ENCODE assay signal across 8 mouse cellular contexts in genomic region chr11:68852932-68853409, GRCm38 (mm10). TPM values are rescaled to one million over a fixed set of nuclear protein-coding genes. Genes with fewer than 3 reads are reported as not detected.
DNase-seq lines count a peak whose midpoint lies in the region; ATAC-seq and TF ChIP-seq lines count a peak whose summit lies in the region.

No protein-coding gene starts in this region.

- peak; percentile 99 for DNase-seq in ES-CJ7 (ENCODE audit: low read depth, low spot score)
- peak; percentile 100 for DNase-seq in cerebellum, adult 11 months
- peak; percentile 100 for DNase-seq in heart, postnatal 36 days
- peak; percentile 100 for DNase-seq in layer of hippocampus, adult 2 months (ENCODE audit: low spot score in 2 of 2)
- DNase-seq in lung, embryonic 14.5 days = peak; percentile 100
- peak; percentile 100 for DNase-seq in thymus, adult 2 months

- peak overlapping the region; percentile 70 for H3K4me2 ChIP-seq in forebrain, embryonic 15.5 days (replicated peaks)
- H3K4me2 ChIP-seq in lung, embryonic 14.5 days = peak overlapping the region; percentile 84

- ATAC-seq in forebrain, embryonic 15.5 days (replicated peaks) = peak; percentile 99
- ATAC-seq in lung, embryonic 14.5 days (ENCODE audit: insufficient read depth) = peak; percentile 100

- no peaks in the 10 kb centered on the region for H3K9me3 ChIP-seq in forebrain, embryonic 15.5 days
- H3K9me3 ChIP-seq in lung, embryonic 14.5 days (ENCODE audit: low read depth, low read length) = no peaks in the 10 kb centered on the region

- H3K9ac ChIP-seq in forebrain, embryonic 15.5 days (replicated peaks) = peak overlapping the region; percentile 91
- H3K9ac ChIP-seq in lung, embryonic 14.5 days = peak overlapping the region; percentile 96

- H3K27ac ChIP-seq in forebrain, embryonic 15.5 days (replicated peaks) = peak overlapping the region; percentile 94
- peak overlapping the region; percentile 98 for H3K27ac ChIP-seq in layer of hippocampus, adult 2 months
- peak overlapping the region; percentile 99 for H3K27ac ChIP-seq in lung, embryonic 14.5 days (ENCODE audit: low read depth)
- peak overlapping the region; percentile 85 for H3K27ac ChIP-seq in olfactory bulb, adult 2 months (ENCODE audit: insufficient read depth, low read depth, low read length)
- no peak overlapping the region; the same call in 1 of the 2 replicates for H3K27ac ChIP-seq in thymus, adult 2 months (ENCODE audit: control insufficient read depth, insufficient read depth, low read length)

- TF ChIP-seq POLR2A in olfactory bulb, adult 2 months (IDR thresholded peaks at IDR 0.05; ENCODE audit: insufficient read depth, low read depth, low read length) = peak; percentile 98
- TF ChIP-seq POLR2A in thymus, adult 2 months (IDR thresholded peaks at IDR 0.05; ENCODE audit: control insufficient read depth, extremely low read depth, insufficient read depth, low read length, poor library complexity) = peak; percentile 97

- H3K27me3 ChIP-seq in forebrain, embryonic 15.5 days = peaks cover 5% of the 10 kb centered on the region; the same call in 1 of the 2 replicates
- H3K27me3 ChIP-seq in lung, embryonic 14.5 days (ENCODE audit: insufficient read depth, low read length) = no peaks in the 10 kb centered on the region
- H3K27me3 ChIP-seq in thymus, adult 2 months (ENCODE audit: control insufficient read depth, insufficient read depth, low read length) = no peaks in the 10 kb centered on the region

- intact Hi-C loops in heart, postnatal 36 days (cut with DNase I) = loop anchor here (2.0 kb wide), 1 partner anchor 18 kb away; the partner anchor contains the start of gene Ndel1

- peak overlapping the region; percentile 94 for H3K4me3 ChIP-seq in forebrain, embryonic 15.5 days
- H3K4me3 ChIP-seq in layer of hippocampus, adult 2 months = peak overlapping the region; percentile 99
- peak overlapping the region; percentile 98 for H3K4me3 ChIP-seq in lung, embryonic 14.5 days (ENCODE audit: low read depth, low read length)
- peak overlapping the region; percentile 79 for H3K4me3 ChIP-seq in olfactory bulb, adult 2 months (ENCODE audit: insufficient read depth, low read depth, low read length)
- peak overlapping the region; percentile 81 for H3K4me3 ChIP-seq in thymus, adult 2 months (ENCODE audit: control insufficient read depth, insufficient read depth, low read length)

- WGBS in forebrain, embryonic 15.5 days = under 1% methylated on average over 42 of the region's 42 CpGs
- WGBS in lung, embryonic 14.5 days = under 1% methylated on average over 42 of the region's 42 CpGs
- under 1% methylated on average over 42 of the region's 42 CpGs for WGBS in olfactory bulb, adult 2 months
- under 1% methylated on average over 42 of the region's 42 CpGs for WGBS in thymus, adult 2 months

- no peaks in the 10 kb centered on the region for H3K36me3 ChIP-seq in forebrain, embryonic 15.5 days
- H3K36me3 ChIP-seq in lung, embryonic 14.5 days (ENCODE audit: insufficient read depth) = no peaks in the 10 kb centered on the region
- H3K36me3 ChIP-seq in thymus, adult 2 months (ENCODE audit: control insufficient read depth, insufficient read depth, low read length) = no peaks in the 10 kb centered on the region

- no peak for TF ChIP-seq CTCF in layer of hippocampus, adult 2 months (conservative IDR thresholded peaks at IDR 0.05)
- TF ChIP-seq CTCF in lung, embryonic 14.5 days (IDR thresholded peaks at IDR 0.05; ENCODE audit: low read depth) = no peak
- TF ChIP-seq CTCF in olfactory bulb, adult 2 months (IDR thresholded peaks at IDR 0.05; ENCODE audit: insufficient read depth, low read depth, low read length) = no peak
- peak; percentile 63; the same call in 1 of the 2 replicates for TF ChIP-seq CTCF in thymus, adult 2 months (IDR thresholded peaks at IDR 0.05; ENCODE audit: borderline replicate concordance, control insufficient read depth, extremely low read depth, insufficient read depth, low read length, poor library complexity)

- peaks cover 31% of the 10 kb centered on the region for H3K4me1 ChIP-seq in forebrain, embryonic 15.5 days
- peaks cover 9% of the 10 kb centered on the region for H3K4me1 ChIP-seq in lung, embryonic 14.5 days (ENCODE audit: insufficient read depth)
- H3K4me1 ChIP-seq in olfactory bulb, adult 2 months (ENCODE audit: control insufficient read depth, insufficient read depth, low read length) = no peaks in the 10 kb centered on the region
- peaks cover 3% of the 10 kb centered on the region; the same call in 1 of the 2 replicates for H3K4me1 ChIP-seq in thymus, adult 2 months (replicated peaks; ENCODE audit: control insufficient read depth, insufficient read depth, low read length)

RNA-seq across cellular contexts. Expression of gene Ndel1, which starts 18.7 kb away (rescaled TPM):
- 86.4 and 92.3 TPM in 2 replicates for polyA plus RNA-seq in forebrain, embryonic 15.5 days (2015; fragmentation: Nextera tagmentation; extraction: Ambion mirVana)
- total RNA-seq in heart, postnatal 36 days (2021) = 10 to 100 TPM; 60.9 to 71.3 TPM
- 10 to 100 TPM; 81.1 to 96.3 TPM for total RNA-seq in layer of hippocampus, adult 2 months (2021)
- 63.1 and 67.6 TPM in 2 replicates for polyA plus RNA-seq in lung, embryonic 14.5 days (2014; fragmentation: Nextera tagmentation; extraction: Ambion mirVana)
- polyA plus RNA-seq in olfactory bulb, adult 2 months (2012; ENCODE audit: insufficient read depth, insufficient read length, low replicate concordance, missing spikeins) = not detected in 2 replicates
- polyA plus RNA-seq in thymus, adult 2 months (2012; rRNA removed) = 51.3 and 57.0 TPM in 2 replicates

RNA-seq across cellular contexts. Expression of gene Rnf222, which starts 35.4 kb away (rescaled TPM):
- 0.06 TPM in 1 of 2 replicates, not detected in the other for polyA plus RNA-seq in forebrain, embryonic 15.5 days (2015; fragmentation: Nextera tagmentation; extraction: Ambion mirVana)
- total RNA-seq in heart, postnatal 36 days (2021) = not detected
- total RNA-seq in layer of hippocampus, adult 2 months (2021) = not detected
- 0.07 and 0.11 TPM in 2 replicates for polyA plus RNA-seq in lung, embryonic 14.5 days (2014; fragmentation: Nextera tagmentation; extraction: Ambion mirVana)
- polyA plus RNA-seq in olfactory bulb, adult 2 months (2012; ENCODE audit: insufficient read depth, insufficient read length, low replicate concordance, missing spikeins) = not detected in 2 replicates
- 0.04 TPM in 1 of 2 replicates, not detected in the other for polyA plus RNA-seq in thymus, adult 2 months (2012; rRNA removed)

RNA-seq across cellular contexts. Expression of gene Rpl26, which starts 48.4 kb away (rescaled TPM):
- polyA plus RNA-seq in forebrain, embryonic 15.5 days (2015; fragmentation: Nextera tagmentation; extraction: Ambion mirVana) = 638 and 670 TPM in 2 replicates
- 100 to 1,000 TPM; 655 to 678 TPM for total RNA-seq in heart, postnatal 36 days (2021)
- total RNA-seq in layer of hippocampus, adult 2 months (2021) = 100 to 1,000 TPM; 766 to 781 TPM
- 1,103 and 1,167 TPM in 2 replicates for polyA plus RNA-seq in lung, embryonic 14.5 days (2014; fragmentation: Nextera tagmentation; extraction: Ambion mirVana)
- polyA plus RNA-seq in olfactory bulb, adult 2 months (2012; ENCODE audit: insufficient read depth, insufficient read length, low replicate concordance, missing spikeins) = 1,027 and 1,979 TPM in 2 replicates
- polyA plus RNA-seq in thymus, adult 2 months (2012; rRNA removed) = 869 and 1,133 TPM in 2 replicates

Comparison
In these comparisons a context has a peak if more than half of its experiments do, and no peak if none do; other contexts are left out.
1. RNA of gene Ndel1, which starts 18.7 kb away (polyA plus RNA-seq): 86.4 to 92.3 TPM in forebrain, embryonic 15.5 days, 63.1 to 67.6 TPM in lung, embryonic 14.5 days and 51.3 to 57.0 TPM in thymus, adult 2 months; not detected in olfactory bulb, adult 2 months; every median in the first group is over 10 times any median in the second.
2. Peak in every context shown above with its lines, with median percentiles within 50 percentile points of each other: DNase-seq and H3K4me3 ChIP-seq.